Mouse (Mus musculus) erythroblast, adult 5-6 weeks (primary cell): ENCODE measurements around the gene Lbp. TPM values are rescaled to one million over a fixed set of nuclear protein-coding genes. Genes with fewer than 3 reads are reported as not detected.

Source experiments
- ATAC-seq: replicated peaks from 2 replicates; pipeline ENCODE4 v1.8.0; 2016; ENCODE audit warnings: moderate number of reproducible peaks, mild to moderate bottlenecking, moderate TSS enrichment, inconsistent platforms; ENCODE audit not compliant: poor library complexity, low FRiP score, severe bottlenecking
- total RNA-seq, 2 experiments: library from RNA; stranded (forward) in 1 of 2; stranded (reverse) in 1 of 2; fragments of 150-400 nt in 1 of 2; fragments of 200-764, 138-1000 nt in 1 of 2; gene quantifications; 2 replicates each; pipeline versions ENCODE4 v1.2.3 to v1.2.4; 2015 to 2017; ENCODE audit warnings: low replicate concordance in 2 of 2

Gene Lbp
- total RNA-seq, 2 experiments from 2014 or later: 23.2 to 32.3 TPM

DNA sequence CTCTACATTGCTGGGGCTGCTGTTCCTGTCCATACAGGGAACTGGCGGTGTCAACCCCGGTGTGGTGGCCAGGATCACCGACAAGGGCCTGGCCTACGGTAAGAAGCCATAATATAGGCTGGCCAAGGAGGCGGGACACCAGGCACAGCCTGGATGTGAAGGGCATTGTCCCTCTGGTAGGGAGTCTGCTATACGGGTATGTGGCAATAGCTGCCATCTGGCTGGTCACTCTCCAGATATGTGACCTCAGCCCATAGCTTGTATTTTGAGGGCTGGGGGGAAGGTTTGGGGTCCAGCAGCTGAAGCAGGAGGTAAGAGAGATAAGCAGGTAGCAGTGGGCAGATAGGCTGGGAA, 380 bp downstream of the Lbp start:
- ATAC-seq: no peak

DNA sequence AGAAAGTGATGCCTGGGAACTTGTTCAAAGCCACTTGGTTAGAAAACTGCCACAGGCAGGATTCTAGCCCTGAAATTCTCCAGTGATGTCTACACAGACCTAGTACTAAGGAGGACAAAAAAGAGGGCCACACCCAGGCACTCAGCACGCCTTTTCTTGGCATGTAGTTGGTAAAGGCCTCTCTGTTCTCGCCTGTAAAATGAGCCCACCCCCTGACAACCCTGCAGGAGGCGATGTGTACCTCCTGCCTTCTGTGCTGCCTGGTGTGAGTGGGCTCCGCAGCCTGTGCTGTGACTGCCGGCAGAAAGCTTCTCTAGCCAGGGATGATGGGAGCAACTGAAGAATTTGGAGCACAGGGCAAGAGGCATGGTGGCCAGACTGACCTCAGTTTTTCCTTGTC, 2.0 kb downstream of the Lbp start:
- ATAC-seq: no peak

GRCm38 (mm10) chr2:158313089-158313488, 6.8 kb downstream of the Lbp start:
- no peak for ATAC-seq

GRCm38 (mm10) chr2:158316371-158316770, 10.1 kb downstream of the Lbp start:
- ATAC-seq: no peak

- peak; percentile 50; the same call in 1 of the 2 replicates for ATAC-seq
Measured at GRCm38 (mm10) chr2:158317026-158317425, 10.7 kb downstream of the Lbp start.

DNA sequence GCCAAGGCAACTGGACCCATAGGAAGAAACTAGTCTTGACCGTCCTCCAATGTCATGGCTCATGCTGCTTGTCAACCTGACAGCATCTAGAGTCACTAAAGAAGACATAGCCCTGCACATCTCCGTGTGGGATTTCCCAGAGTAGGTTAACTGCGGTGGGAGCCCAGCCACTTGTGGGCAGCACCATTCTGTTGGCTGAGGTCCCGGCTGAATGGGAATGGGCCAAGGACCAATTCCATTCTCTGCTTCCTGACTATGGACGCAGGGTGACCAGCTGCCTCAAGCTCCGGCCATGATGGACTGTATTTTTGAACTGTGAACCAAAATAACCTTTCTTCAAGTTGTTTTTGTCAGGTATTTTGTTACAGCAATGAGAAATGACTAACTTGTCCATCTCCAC, 15.3 kb downstream of the Lbp start:
- ATAC-seq: no peak

DNA sequence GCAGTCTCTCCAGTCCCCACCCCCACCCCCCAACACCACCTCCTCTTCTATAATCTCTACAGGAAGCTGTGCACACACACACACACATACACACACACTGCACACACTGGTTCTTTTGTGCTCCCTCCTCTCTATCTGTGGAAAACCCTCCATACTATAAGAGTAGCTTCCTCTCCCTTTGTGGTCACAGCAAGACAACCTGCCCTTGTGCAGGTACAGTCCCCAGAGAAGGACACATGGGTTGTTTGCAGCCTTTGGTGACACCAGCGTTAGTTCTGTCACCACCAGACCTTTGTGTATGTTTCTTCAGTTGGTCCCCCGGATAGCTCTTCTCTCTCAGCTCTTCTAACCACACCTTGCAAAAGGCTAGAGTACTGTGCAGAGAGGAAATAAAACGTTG, 16.6 kb downstream of the Lbp start:
- no peak for ATAC-seq

DNA sequence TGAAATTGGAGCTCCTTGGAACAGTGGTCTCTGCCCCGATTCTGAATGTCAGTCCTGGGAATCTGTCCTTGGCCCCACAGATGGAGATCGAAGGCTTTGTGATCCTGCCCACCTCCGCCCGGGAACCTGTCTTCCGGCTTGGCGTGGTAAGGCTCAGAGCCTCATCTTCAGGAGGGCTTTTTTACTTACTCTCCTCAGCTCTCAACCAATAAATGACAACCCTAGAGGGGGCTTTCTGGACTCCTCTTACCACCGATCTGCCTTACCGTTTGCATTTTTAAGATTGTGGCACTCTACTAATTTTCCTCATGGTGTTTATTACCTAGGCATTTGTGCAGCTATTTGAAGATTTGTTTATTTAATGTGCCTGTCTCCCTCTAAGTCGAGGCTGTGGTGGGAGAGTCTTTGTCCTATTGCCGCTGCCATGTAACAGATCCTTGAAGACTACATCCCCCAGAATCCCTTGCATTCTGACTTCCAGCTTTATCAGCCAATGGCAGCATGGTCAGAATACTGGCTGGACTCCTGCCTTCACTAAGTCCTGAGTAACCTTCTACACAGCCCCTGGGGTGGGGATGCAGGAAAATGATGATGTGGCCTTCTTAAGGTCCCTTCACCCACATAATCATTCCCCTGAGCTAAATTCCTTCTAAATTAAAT, 18.4 kb downstream of the Lbp start:
- no peak for ATAC-seq

GRCm38 (mm10) chr2:158325609-158326008, 19.3 kb downstream of the Lbp start:
- no peak for ATAC-seq

DNA sequence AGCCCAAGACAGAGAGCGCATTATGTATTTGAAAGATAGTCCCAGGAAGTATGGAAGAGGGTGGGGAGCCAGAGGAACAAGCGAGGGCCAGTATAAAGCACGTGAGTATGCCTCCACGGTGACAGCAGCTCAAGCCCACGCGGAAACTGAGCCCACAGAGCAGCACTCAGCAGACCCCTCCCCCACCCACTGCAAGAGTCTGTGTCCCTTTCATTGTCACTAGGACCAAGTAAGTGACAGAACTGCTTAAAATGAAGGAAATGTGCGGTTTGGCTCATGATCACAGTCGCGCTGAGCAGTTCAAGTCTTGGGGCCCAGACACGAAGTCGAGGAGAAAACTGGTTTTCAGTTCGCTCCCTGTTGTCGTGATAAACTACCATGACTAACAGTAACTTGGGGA, 28.1 kb downstream of the Lbp start:
- ATAC-seq: no peak

DNA sequence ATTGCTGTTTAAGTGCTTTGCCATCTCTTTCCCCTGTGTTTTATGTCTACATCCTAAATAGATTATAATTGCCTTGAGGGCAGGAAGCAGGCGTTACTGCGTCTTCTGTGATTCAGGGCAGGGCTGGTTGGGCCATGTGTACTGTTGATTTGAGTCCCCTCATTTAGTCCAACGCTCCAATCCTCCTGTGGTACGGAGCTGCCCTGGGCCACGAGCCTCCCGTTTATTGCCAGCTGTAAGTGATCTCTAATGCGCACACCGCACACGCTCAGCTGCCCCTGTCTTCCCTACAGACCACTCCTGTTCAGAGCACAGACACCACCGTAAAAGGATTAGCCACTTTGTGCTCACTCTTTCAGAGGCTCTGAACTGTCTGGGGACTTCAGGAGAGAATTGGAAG, 31.4 kb downstream of the Lbp start:
- ATAC-seq: no peak

GRCm38 (mm10) chr2:158339948-158340564, 33.8 kb downstream of the Lbp start:
- ATAC-seq: no peak

GRCm38 (mm10) chr2:158341324-158341723, 35.0 kb downstream of the Lbp start:
- no peak for ATAC-seq

GRCm38 (mm10) chr2:158343495-158343894, 37.2 kb downstream of the Lbp start:
- no peak for ATAC-seq

DNA sequence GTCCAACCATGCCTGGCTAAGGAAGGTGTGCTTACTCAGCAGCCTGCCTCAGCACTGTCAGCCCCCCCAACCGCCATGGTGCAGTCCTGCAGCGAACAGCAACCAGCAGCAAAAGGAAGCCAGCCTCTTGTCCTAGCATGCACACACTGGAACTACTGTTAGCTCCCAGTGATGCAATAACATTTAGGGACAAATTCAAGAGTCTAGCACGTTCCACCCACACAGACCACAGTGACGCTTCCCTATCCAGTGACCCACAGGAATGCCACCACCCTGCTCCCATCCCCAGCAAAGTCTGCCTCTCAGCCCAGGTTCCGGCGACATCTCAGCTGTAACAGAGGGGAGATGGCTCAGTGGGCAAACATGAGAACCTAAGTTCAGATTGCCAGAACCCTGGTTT, 40.2 kb downstream of the Lbp start:
- ATAC-seq: no peak

- peak; percentile 82 for ATAC-seq
Measured at GRCm38 (mm10) chr2:158347868-158348267, 41.6 kb downstream of the Lbp start.

DNA sequence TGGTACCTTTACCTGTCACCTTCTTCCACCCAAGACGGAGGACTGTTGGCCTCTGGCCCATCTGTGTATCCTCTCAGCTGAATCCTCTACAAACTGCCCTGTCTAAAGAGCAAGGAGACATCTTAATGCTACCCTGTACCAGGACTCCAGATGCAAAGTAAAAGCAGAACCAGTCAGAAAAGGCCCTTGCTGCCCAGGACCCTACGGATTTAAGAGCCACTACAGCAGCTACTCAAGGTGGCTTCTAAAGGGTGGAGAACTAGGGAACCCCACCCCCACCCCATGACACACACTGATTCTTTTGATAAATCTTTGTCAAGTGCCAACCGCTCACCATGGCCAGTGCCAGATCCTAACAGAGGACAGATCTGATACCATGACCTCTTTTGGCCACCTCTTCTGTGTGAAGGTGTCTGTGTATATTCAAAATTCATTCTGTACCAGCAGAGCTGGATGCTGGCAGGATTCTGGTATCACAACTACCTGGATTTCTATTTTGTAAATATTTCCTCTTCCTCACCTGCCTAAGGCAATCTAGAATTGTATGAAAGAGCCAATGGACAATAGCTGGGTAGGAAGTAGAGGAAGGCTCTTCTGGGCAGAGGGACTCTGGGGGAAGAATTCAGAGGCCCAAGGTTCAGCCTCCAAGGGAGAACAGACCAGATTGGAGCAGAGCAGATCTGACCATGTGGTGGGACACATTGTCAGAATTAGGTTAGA, 46.7 kb downstream of the Lbp start:
- no peak for ATAC-seq

DNA sequence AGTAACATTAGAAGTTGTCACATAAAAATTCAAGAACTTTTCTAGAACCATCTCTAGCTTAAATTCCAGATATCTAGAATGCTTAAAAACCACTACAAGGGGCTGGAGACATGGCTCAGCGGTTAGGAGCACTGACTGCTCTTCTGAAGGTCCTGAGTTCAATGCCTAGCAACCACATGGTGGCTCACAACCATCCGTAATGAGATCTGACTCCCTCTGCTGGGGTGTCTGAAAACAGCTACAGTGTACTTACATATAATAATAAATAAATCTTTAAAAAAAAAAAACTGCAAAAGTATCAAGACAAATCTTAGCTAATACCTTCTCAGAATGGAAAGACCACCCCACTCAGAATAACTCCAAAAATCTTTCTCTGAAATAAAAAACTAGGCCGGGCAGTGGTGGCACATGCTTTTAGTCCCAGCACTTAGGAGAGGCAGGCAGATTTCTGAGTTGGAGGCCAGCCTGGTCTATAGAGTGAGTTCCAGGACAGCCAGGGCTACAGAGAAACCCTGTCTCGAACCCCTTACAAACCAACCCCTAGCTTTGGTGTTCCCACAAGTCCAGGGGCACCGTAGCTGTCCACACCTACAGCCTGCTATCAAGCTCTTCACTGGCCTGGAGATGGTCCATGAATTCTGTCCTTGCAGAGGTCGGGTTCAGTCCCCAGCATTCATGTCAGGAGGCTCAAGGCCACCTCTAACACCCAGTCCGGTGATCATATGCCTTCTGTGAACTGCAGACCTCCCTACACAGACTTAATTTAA, 48.2 kb downstream of the Lbp start:
- no peak for ATAC-seq

- no peak for ATAC-seq
Measured at GRCm38 (mm10) chr2:158355238-158355637, 48.9 kb downstream of the Lbp start.

- ATAC-seq: no peak
Measured at GRCm38 (mm10) chr2:158356121-158356520, 49.8 kb downstream of the Lbp start.
